ENCODE assay signal across 7 mouse cellular contexts in the genomic region with DNA sequence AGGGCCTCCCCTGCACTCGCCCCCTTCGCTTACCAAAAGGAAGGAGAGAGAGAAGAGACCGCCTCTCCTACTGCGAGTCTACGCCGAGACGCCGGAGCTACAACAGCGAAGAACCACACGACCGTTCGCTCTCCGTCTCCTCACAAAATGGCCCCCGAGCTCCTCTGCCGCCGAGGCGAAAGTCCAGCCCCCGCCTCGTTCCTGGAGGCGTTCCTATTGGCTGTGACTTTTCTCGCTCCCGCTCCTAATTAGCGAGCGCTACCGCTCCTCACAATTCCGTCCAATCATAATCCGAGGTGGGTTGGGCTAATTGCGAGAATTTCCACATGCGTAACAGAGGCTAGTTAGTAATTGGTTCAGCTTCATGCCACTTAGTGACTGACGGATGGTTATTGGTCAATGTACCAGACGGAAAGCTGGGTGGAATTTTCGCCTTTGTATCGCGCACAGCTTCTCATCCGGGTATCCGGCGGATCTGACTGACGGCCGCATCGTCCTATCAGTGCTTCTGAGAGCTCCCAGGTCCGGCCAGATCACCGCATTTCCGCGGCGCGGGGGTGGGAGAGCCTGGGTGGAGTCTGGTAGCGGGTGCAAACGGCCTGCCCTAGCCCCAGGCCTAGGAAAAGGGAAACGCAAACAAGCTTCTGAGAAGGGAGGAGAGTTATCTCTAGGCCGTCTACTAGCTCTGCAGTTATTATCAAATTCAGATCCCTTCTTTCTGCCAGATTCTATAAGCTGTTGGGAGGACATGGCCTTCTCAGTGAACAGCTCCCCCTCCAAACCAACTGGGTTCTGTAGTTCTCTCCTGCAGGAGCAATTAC. TPM values are rescaled to one million over a fixed set of nuclear protein-coding genes. Genes with fewer than 3 reads are reported as not detected.
DNase-seq lines count a peak whose midpoint lies in the region; ATAC-seq and TF ChIP-seq lines count a peak whose summit lies in the region.

A gene (minus strand): TSS at position 173 of the 821 bp plus-strand sequence.

- DNase-seq in adrenal gland, postnatal 10 days = peak; percentile 100
- peak; percentile 100 for DNase-seq in embryonic facial prominence, embryonic 10.5 days (ENCODE audit: low spot score)
- DNase-seq in gonadal fat pad, adult 2 months (ENCODE audit: low read depth) = peak; percentile 100
- peak; percentile 100 for DNase-seq in left cerebral cortex, postnatal 4 days

- peaks cover 36% of the 10 kb centered on the region for H3K4me1 ChIP-seq in embryonic facial prominence, embryonic 10.5 days
- peaks cover 13% of the 10 kb centered on the region; the same call in 1 of the 2 replicates for H3K4me1 ChIP-seq in intestine, postnatal 0 days (replicated peaks; ENCODE audit: control insufficient read depth, insufficient read depth, low read length)
- H3K4me1 ChIP-seq in midbrain, embryonic 12.5 days = peaks cover 25% of the 10 kb centered on the region
- peaks cover 9% of the 10 kb centered on the region for H3K4me1 ChIP-seq in small intestine, adult 2 months (ENCODE audit: control insufficient read depth, insufficient read depth, insufficient read length, low read length)

- H3K9ac ChIP-seq in intestine, postnatal 0 days (ENCODE audit: low read depth, low read length) = peak within 1 kb of the TSS; percentile 82
- H3K9ac ChIP-seq in midbrain, embryonic 12.5 days (replicated peaks) = peak within 1 kb of the TSS; percentile 98

- TF ChIP-seq POLR2A in small intestine, adult 2 months (IDR thresholded peaks at IDR 0.05; ENCODE audit: low read depth, low read length) = peak; percentile 96

- under 1% methylated on average over 50 of the region's 50 CpGs for WGBS in embryonic facial prominence, embryonic 10.5 days
- under 1% methylated on average over 50 of the region's 50 CpGs for WGBS in intestine, postnatal 0 days
- WGBS in midbrain, embryonic 12.5 days = under 1% methylated on average over 49 of the region's 50 CpGs
- under 1% methylated on average over 50 of the region's 50 CpGs for WGBS in small intestine, adult 2 months

- H3K4me2 ChIP-seq in intestine, postnatal 0 days (replicated peaks; ENCODE audit: low read depth) = peak within 1 kb of the TSS; percentile 63
- peak within 1 kb of the TSS; percentile 74 for H3K4me2 ChIP-seq in midbrain, embryonic 12.5 days (replicated peaks)

- H3K27me3 ChIP-seq in embryonic facial prominence, embryonic 10.5 days (replicated peaks; ENCODE audit: low read depth, poor library complexity, severe bottlenecking) = no peaks in the 10 kb centered on the region
- H3K27me3 ChIP-seq in intestine, postnatal 0 days (replicated peaks; ENCODE audit: control insufficient read depth, insufficient read depth, low read length) = no peaks in the 10 kb centered on the region
- H3K27me3 ChIP-seq in midbrain, embryonic 12.5 days = no peaks in the 10 kb centered on the region
- H3K27me3 ChIP-seq in small intestine, adult 2 months (ENCODE audit: control insufficient read depth, insufficient read depth, low read length) = no peaks in the 10 kb centered on the region

- H3K4me3 ChIP-seq in embryonic facial prominence, embryonic 10.5 days = peak within 1 kb of the TSS; percentile 98
- peak within 1 kb of the TSS; percentile 93 for H3K4me3 ChIP-seq in intestine, postnatal 0 days (ENCODE audit: low read depth, low read length)
- H3K4me3 ChIP-seq in midbrain, embryonic 12.5 days = peak within 1 kb of the TSS; percentile 93
- H3K4me3 ChIP-seq in small intestine, adult 2 months (ENCODE audit: low read depth, low read length) = peak within 1 kb of the TSS; percentile 96

- H3K36me3 ChIP-seq in embryonic facial prominence, embryonic 10.5 days (replicated peaks) = peaks cover 29% of the 10 kb centered on the region
- H3K36me3 ChIP-seq in intestine, postnatal 0 days (ENCODE audit: control insufficient read depth, insufficient read depth) = 0 out of 2 replicates have a peak, but pooled peaks cover 3% of the 10 kb centered on the region
- H3K36me3 ChIP-seq in midbrain, embryonic 12.5 days = peaks cover 7% of the 10 kb centered on the region
- H3K36me3 ChIP-seq in small intestine, adult 2 months (ENCODE audit: control insufficient read depth, insufficient read depth, low read length) = peaks cover 6% of the 10 kb centered on the region

- intact Hi-C loops in left cerebral cortex, postnatal 4 days (cut with DNase I) = no loop called here

- no peaks in the 10 kb centered on the region for H3K9me3 ChIP-seq in embryonic facial prominence, embryonic 10.5 days
- no peaks in the 10 kb centered on the region for H3K9me3 ChIP-seq in intestine, postnatal 0 days (ENCODE audit: control insufficient read depth)
- no peaks in the 10 kb centered on the region for H3K9me3 ChIP-seq in midbrain, embryonic 12.5 days

- peak within 1 kb of the TSS; percentile 99 for H3K27ac ChIP-seq in embryonic facial prominence, embryonic 10.5 days (replicated peaks)
- peak within 1 kb of the TSS; percentile 93 for H3K27ac ChIP-seq in intestine, postnatal 0 days (ENCODE audit: low read depth, low read length)
- peak within 1 kb of the TSS; percentile 96 for H3K27ac ChIP-seq in midbrain, embryonic 12.5 days (replicated peaks)
- H3K27ac ChIP-seq in small intestine, adult 2 months (ENCODE audit: insufficient read depth, low read depth, low read length) = peak within 1 kb of the TSS; percentile 96

- no peak for TF ChIP-seq CTCF in intestine, postnatal 0 days (IDR thresholded peaks at IDR 0.05; ENCODE audit: low read depth)
- TF ChIP-seq CTCF in small intestine, adult 2 months (IDR thresholded peaks at IDR 0.05; ENCODE audit: extremely low read depth, insufficient read length, insufficient replicate concordance, low read depth, low read length) = no peak

- peak; percentile 97 for ATAC-seq in intestine, postnatal 0 days
- peak; percentile 99 for ATAC-seq in midbrain, embryonic 12.5 days (ENCODE audit: low FRiP score, low read depth)

RNA-seq across cellular contexts. Expression of the gene that starts here (rescaled TPM):
- 100 to 1,000 TPM; 186 TPM for total RNA-seq in adrenal gland, postnatal 10 days (2021)
- 893 and 906 TPM in 2 replicates for polyA plus RNA-seq in embryonic facial prominence, embryonic 10.5 days (2016; fragmentation: Nextera tagmentation; extraction: Ambion mirVana)
- polyA plus RNA-seq in gonadal fat pad, adult 2 months (2012; rRNA removed) = 62.5 and 71.6 TPM in 2 replicates
- 153 and 163 TPM in 2 replicates for polyA plus RNA-seq in intestine, postnatal 0 days (2015; fragmentation: Nextera tagmentation; extraction: Ambion mirVana)
- 100 to 1,000 TPM; 220 to 223 TPM for total RNA-seq in left cerebral cortex, postnatal 4 days (2021)
- polyA plus RNA-seq in midbrain, embryonic 12.5 days (2016; fragmentation: Nextera tagmentation; extraction: Ambion mirVana) = 770 and 818 TPM in 2 replicates
- polyA plus RNA-seq in small intestine, adult 2 months (2012; rRNA removed) = 8.4 and 22.4 TPM in 2 replicates

Comparison
In these comparisons a context has a peak if more than half of its experiments do, and no peak if none do; other contexts are left out.
1. Peak in every context shown above with its lines: DNase-seq, ATAC-seq, H3K4me3 ChIP-seq and H3K27ac ChIP-seq.